In the genomic region with DNA sequence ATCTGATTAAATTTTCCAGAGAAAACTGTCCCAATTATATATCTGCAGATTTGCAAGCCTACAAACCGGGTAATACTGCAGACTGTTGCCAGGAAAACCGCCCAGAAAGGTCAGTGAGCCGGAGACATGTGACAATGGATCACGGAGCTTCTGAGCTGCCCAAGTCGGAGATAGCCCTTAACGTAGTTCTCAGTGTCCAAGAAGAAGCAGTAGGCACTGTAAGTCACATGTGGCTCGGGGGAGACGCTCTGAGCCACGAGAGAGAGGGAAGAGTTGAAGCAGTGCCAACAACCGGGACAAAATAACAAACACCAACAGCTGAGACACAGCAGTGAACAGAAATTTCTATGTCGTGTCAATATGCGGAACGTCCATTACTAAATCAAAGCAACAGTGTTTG, we compare ENCODE assay signal across 10 mouse cellular contexts.
A peak's percentile ranks its signal among the peaks of the same experiment; 100 is the strongest.
DNase-seq lines count a peak whose midpoint lies in the region; ATAC-seq and TF ChIP-seq lines count a peak whose summit lies in the region.
"Had no signal": no experiment of that assay in that cellular context is flagged by ENCODE, and none has a peak within 500 bp of the region (broad histone marks: within the 10 kb centered on the region; RNA-seq: fewer than 3 reads in every experiment).

No protein-coding gene starts in this region.

- ATAC-seq in forebrain, embryonic 14.5 days, result peak; percentile 42; the same call in 1 of the 2 replicates
- ATAC-seq in forebrain, embryonic 12.5 days (ENCODE audit: low FRiP score), result no peak; the same call in 1 of the 2 replicates
- ATAC-seq in limb, embryonic 14.5 days (ENCODE audit: low FRiP score, low read depth), result no peak

- no peak overlapping the region for H3K4me3 ChIP-seq in forebrain, embryonic 14.5 days (ENCODE audit: low read depth, low read length)
- no peak overlapping the region for H3K4me3 ChIP-seq in forebrain, embryonic 12.5 days (replicated peaks)
- no peak overlapping the region for H3K4me3 ChIP-seq in limb, embryonic 14.5 days (replicated peaks; ENCODE audit: low read length)
- no peak overlapping the region for H3K4me3 ChIP-seq in limb, embryonic 10.5 days
- H3K4me3 ChIP-seq: erythroblast, embryonic 14.5 days; liver, embryonic 15.5 days had no signal

- peak; percentile 64 for DNase-seq in forebrain, embryonic 14.5 days (ENCODE audit: low spot score)
- peak; percentile 9 for DNase-seq in limb, embryonic 14.5 days (ENCODE audit: low spot score)
- DNase-seq in limb, embryonic 10.5 days (ENCODE audit: low spot score), result no peak
- DNase-seq in heart, adult 8-10 months (ENCODE audit: low spot score), result peak; percentile 35
- peak; percentile 31 for DNase-seq in lung, postnatal 10 days
- no peak for DNase-seq in B cell, adult 2 months
- DNase-seq in embryo, embryonic 10.5 days (ENCODE audit: low spot score), result no peak

- peaks cover 12% of the 10 kb centered on the region for H3K36me3 ChIP-seq in forebrain, embryonic 14.5 days (ENCODE audit: control insufficient read depth, insufficient read depth, low read length)
- H3K36me3 ChIP-seq in forebrain, embryonic 12.5 days (replicated peaks), result peaks cover 7% of the 10 kb centered on the region; the same call in 1 of the 2 replicates
- H3K36me3 ChIP-seq in limb, embryonic 14.5 days (ENCODE audit: control insufficient read depth, insufficient read depth, low read length), result peaks cover 25% of the 10 kb centered on the region
- peaks cover 37% of the 10 kb centered on the region for H3K36me3 ChIP-seq in limb, embryonic 10.5 days

- no peak overlapping the region for H3K9ac ChIP-seq in forebrain, embryonic 14.5 days (ENCODE audit: low read length)
- no peak overlapping the region for H3K9ac ChIP-seq in forebrain, embryonic 12.5 days
- no peak overlapping the region for H3K9ac ChIP-seq in limb, embryonic 14.5 days (ENCODE audit: low read depth, low read length, severe bottlenecking)
- H3K9ac ChIP-seq: liver, embryonic 15.5 days had no signal

- H3K4me1 ChIP-seq in forebrain, embryonic 14.5 days (ENCODE audit: control insufficient read depth, insufficient read depth, low read length), result 0 out of 2 replicates have a peak, but pooled peaks cover 3% of the 10 kb centered on the region
- no peaks in the 10 kb centered on the region for H3K4me1 ChIP-seq in forebrain, embryonic 12.5 days
- H3K4me1 ChIP-seq in limb, embryonic 14.5 days (ENCODE audit: control insufficient read depth, insufficient read depth, low read length), result no peaks in the 10 kb centered on the region
- no peaks in the 10 kb centered on the region for H3K4me1 ChIP-seq in limb, embryonic 10.5 days
- H3K4me1 ChIP-seq: liver, embryonic 15.5 days had no signal

- H3K4me2 ChIP-seq in forebrain, embryonic 14.5 days (ENCODE audit: low read length), result no peak overlapping the region
- no peak overlapping the region for H3K4me2 ChIP-seq in forebrain, embryonic 12.5 days
- no peak overlapping the region for H3K4me2 ChIP-seq in limb, embryonic 14.5 days (replicated peaks; ENCODE audit: low read depth, low read length, severe bottlenecking)
- H3K4me2 ChIP-seq: liver, embryonic 15.5 days had no signal

- no peak for TF ChIP-seq POLR2A in limb, embryonic 14.5 days (IDR thresholded peaks at IDR 0.05; ENCODE audit: borderline replicate concordance, extremely low read depth, insufficient read depth, insufficient read length)

- 47% methylated on average over 13 of the region's 13 CpGs for whole genome bisulfite sequencing in forebrain, embryonic 14.5 days
- 78% methylated on average over 13 of the region's 13 CpGs for WGBS in forebrain, embryonic 12.5 days
- 79% methylated on average over 13 of the region's 13 CpGs for WGBS in limb, embryonic 14.5 days
- WGBS in limb, embryonic 10.5 days, result 93% methylated on average over 13 of the region's 13 CpGs

- no peaks in the 10 kb centered on the region for H3K27me3 ChIP-seq in forebrain, embryonic 14.5 days (replicated peaks; ENCODE audit: control insufficient read depth, insufficient read depth, low read length)
- no peaks in the 10 kb centered on the region for H3K27me3 ChIP-seq in forebrain, embryonic 12.5 days
- no peaks in the 10 kb centered on the region for H3K27me3 ChIP-seq in limb, embryonic 14.5 days (ENCODE audit: control insufficient read depth, insufficient read depth, low read length)
- H3K27me3 ChIP-seq in limb, embryonic 10.5 days (ENCODE audit: low read depth, poor library complexity, severe bottlenecking), result no peaks in the 10 kb centered on the region
- H3K27me3 ChIP-seq: liver, embryonic 15.5 days had no signal

- H3K9me3 ChIP-seq in forebrain, embryonic 14.5 days (replicated peaks; ENCODE audit: control insufficient read depth, low read length), result no peaks in the 10 kb centered on the region
- no peaks in the 10 kb centered on the region for H3K9me3 ChIP-seq in forebrain, embryonic 12.5 days
- no peaks in the 10 kb centered on the region for H3K9me3 ChIP-seq in limb, embryonic 14.5 days (ENCODE audit: control insufficient read depth, low read length)
- no peaks in the 10 kb centered on the region for H3K9me3 ChIP-seq in limb, embryonic 10.5 days (replicated peaks)
- H3K9me3 ChIP-seq: liver, embryonic 15.5 days had no signal

- peak overlapping the region; percentile 41; the same call in 1 of the 2 replicates for H3K27ac ChIP-seq in forebrain, embryonic 14.5 days (ENCODE audit: low read depth, low read length)
- H3K27ac ChIP-seq in forebrain, embryonic 12.5 days, result no peak overlapping the region
- no peak overlapping the region for H3K27ac ChIP-seq in limb, embryonic 14.5 days (replicated peaks; ENCODE audit: low read depth, low read length)
- H3K27ac ChIP-seq in limb, embryonic 10.5 days, result no peak overlapping the region
- H3K27ac ChIP-seq: liver, embryonic 15.5 days had no signal

Comparison
In these comparisons a context has a peak if more than half of its experiments do, and no peak if none do; other contexts are left out.
1. DNase-seq: peak in forebrain, embryonic 14.5 days (single experiment), limb, embryonic 14.5 days (single experiment), heart, adult 8-10 months (single experiment) and lung, postnatal 10 days (single experiment); none in limb, embryonic 10.5 days (single experiment), B cell, adult 2 months (0 of 2) and embryo, embryonic 10.5 days (single experiment).